Mouse (Mus musculus): ENCODE measurements at regions not wholly inside any gene's neighbourhood (a gene's known extent, or its start where the extent isn't known, plus 50 kb on each side); places are given as distances from the start of the nearest gene placed in this dataset.

GRCm38 (mm10) chr10:83819266-83819949 lies 96.7 kb downstream of the 1500009L16Rik start:
- peak; percentile 53 for DNase-seq

GRCm38 (mm10) chr10:83819950-83820275 lies 97.2 kb downstream of the 1500009L16Rik start:
- DNase-seq = no peak

GRCm38 (mm10) chr10:83821089-83821488 lies 98.4 kb downstream of the 1500009L16Rik start:
- DNase-seq = no peak

GRCm38 (mm10) chr10:83826105-83826504 lies 103.4 kb downstream of the 1500009L16Rik start:
- no peak for DNase-seq

GRCm38 (mm10) chr10:83836351-83836750 lies 113.7 kb downstream of the 1500009L16Rik start:
- no peak for DNase-seq

- no peak for DNase-seq
These were observed 117.6 kb downstream of the 1500009L16Rik start for GRCm38 (mm10) chr10:83840226-83840625.

- DNase-seq = no peak
These were observed 128.2 kb downstream of the 1500009L16Rik start for GRCm38 (mm10) chr10:83850881-83851280.

- no peak for DNase-seq
These were observed 129.5 kb downstream of the 1500009L16Rik start for GRCm38 (mm10) chr10:83852194-83852593.

- no peak for DNase-seq
These were observed 130.1 kb downstream of the 1500009L16Rik start for GRCm38 (mm10) chr10:83852806-83853205.

GRCm38 (mm10) chr10:83857794-83858442 lies 135.3 kb downstream of the 1500009L16Rik start:
- DNase-seq = no peak

- no peak for DNase-seq
These were observed 136.0 kb downstream of the 1500009L16Rik start for GRCm38 (mm10) chr10:83858689-83859088.

- DNase-seq = no peak
These were observed 137.0 kb downstream of the 1500009L16Rik start for GRCm38 (mm10) chr10:83859633-83860032.

- DNase-seq = no peak
These were observed 139.0 kb downstream of the 1500009L16Rik start for GRCm38 (mm10) chr10:83861574-83862190.

- no peak for DNase-seq
These were observed 141.9 kb downstream of the 1500009L16Rik start for GRCm38 (mm10) chr10:83864591-83864990.

GRCm38 (mm10) chr10:83865929-83866328 lies 143.3 kb downstream of the 1500009L16Rik start:
- no peak for DNase-seq

- no peak for DNase-seq
These were observed 149.2 kb downstream of the 1500009L16Rik start for GRCm38 (mm10) chr10:83871736-83872400.

GRCm38 (mm10) chr10:83878745-83879144 lies 156.1 kb downstream of the 1500009L16Rik start:
- no peak for DNase-seq

GRCm38 (mm10) chr10:83882119-83882890 lies 159.6 kb downstream of the 1500009L16Rik start:
- no peak for DNase-seq

- no peak for DNase-seq
These were observed 160.2 kb downstream of the 1500009L16Rik start for GRCm38 (mm10) chr10:83882891-83883185.

- DNase-seq = no peak
These were observed 161.9 kb downstream of the 1500009L16Rik start for GRCm38 (mm10) chr10:83884553-83884952.

GRCm38 (mm10) chr10:83888587-83888986 lies 165.9 kb downstream of the 1500009L16Rik start:
- no peak for DNase-seq

- no peak for DNase-seq
These were observed 173.1 kb downstream of the 1500009L16Rik start for GRCm38 (mm10) chr10:83895741-83896150.

GRCm38 (mm10) chr10:83896160-83896559 lies 173.5 kb downstream of the 1500009L16Rik start:
- no peak for DNase-seq

All from thymus, postnatal 25 days (tissue).